ENCODE assay signal across 24 mouse cellular contexts in genomic region chr6:105788462-105788861, GRCm38 (mm10).
A peak's percentile ranks its signal among the peaks of the same experiment; 100 is the strongest.
DNase-seq lines count a peak whose midpoint lies in the region; ATAC-seq and TF ChIP-seq lines count a peak whose summit lies in the region.
"Had no signal": no experiment of that assay in that cellular context is flagged by ENCODE, and none has a peak within 500 bp of the region (broad histone marks: within the 10 kb centered on the region; RNA-seq: fewer than 3 reads in every experiment).

No protein-coding gene starts in this region.

- TF ChIP-seq CTCF in layer of hippocampus, adult 2 months (conservative IDR thresholded peaks at IDR 0.05): peak; percentile 59
- peak; percentile 6 for TF ChIP-seq CTCF in Patski (IDR thresholded peaks at IDR 0.05)

- CTCF ChIA-PET in Patski (lab: Charles Lee): no interaction called here

- in situ Hi-C loops in Patski (cut with MboI; ENCODE audit: low pct_unique_long_range_greater_than_20kb): no loop called here

- POLR2A ChIA-PET in Patski (lab: Charles Lee): interaction anchor here (0.7 kb wide), 1 partner anchor 1958 kb away, joined by 3 read pairs; no protein-coding TSS in a partner anchor

- ATAC-seq in Patski: no peak
- no peak for ATAC-seq in erythroblast, adult 5-6 weeks (replicated peaks; ENCODE audit: low FRiP score, poor library complexity, severe bottlenecking)
- ATAC-seq: forebrain, embryonic 15.5 days; inflammation-experienced regulatory T-cells, adult 6 months; midbrain, embryonic 15.5 days had no signal

- no peak overlapping the region for H3K27ac ChIP-seq in layer of hippocampus, adult 2 months
- H3K27ac ChIP-seq: forebrain, embryonic 15.5 days; hindbrain, embryonic 12.5 days; liver, embryonic 13.5 days; macrophage; midbrain, embryonic 15.5 days had no signal

- DNase-seq in embryo, embryonic 11 days: peak; percentile 2
- no peak for DNase-seq in embryo, embryonic 10 days (ENCODE audit: low spot score)
- no peak for DNase-seq in layer of hippocampus, adult 2 months (ENCODE audit: low spot score in 2 of 2)
- DNase-seq in layer of hippocampus, adult 9-11 months: no peak
- DNase-seq in Patski (ENCODE audit: low read depth, low spot score): no peak
- peak; percentile 31 for DNase-seq in retina, embryonic 14.5 days (ENCODE audit: low spot score)
- DNase-seq in frontal cortex, postnatal 14 days (ENCODE audit: low spot score in 2 of 2): no peak
- DNase-seq: adrenal gland, adult 8-10 months; cerebellum, adult 2 months; cerebellum, postnatal 25 days; gastrocnemius, postnatal 25 days; kidney, adult 18-20 months; kidney, postnatal 10 days; layer of hippocampus, postnatal 36 days; liver, embryonic 13.5 days; lung, adult 2 months; thymus, postnatal 14 days had no signal

- peaks cover 4% of the 10 kb centered on the region for H3K27me3 ChIP-seq in Patski
- H3K27me3 ChIP-seq: forebrain, embryonic 15.5 days; hindbrain, embryonic 12.5 days; liver, embryonic 13.5 days; midbrain, embryonic 15.5 days had no signal

- H3K4me3 ChIP-seq in layer of hippocampus, adult 2 months: no peak overlapping the region
- H3K4me3 ChIP-seq: erythroblast, embryonic 14.5 days; forebrain, embryonic 15.5 days; hindbrain, embryonic 12.5 days; liver, embryonic 13.5 days; midbrain, embryonic 15.5 days had no signal

Comparison
In these comparisons a context has a peak if more than half of its experiments do, and no peak if none do; other contexts are left out.
1. DNase-seq: peak in embryo, embryonic 11 days (single experiment) and retina, embryonic 14.5 days (single experiment); none in embryo, embryonic 10 days (single experiment), layer of hippocampus, adult 2 months (0 of 2), layer of hippocampus, adult 9-11 months (single experiment), Patski (single experiment) and frontal cortex, postnatal 14 days (0 of 2).